Mouse (Mus musculus): Measurements from ENCODE around the gene Leng9.
A peak's percentile ranks its signal among the peaks of the same experiment; 100 is the strongest.

The Leng9 gene

DNA sequence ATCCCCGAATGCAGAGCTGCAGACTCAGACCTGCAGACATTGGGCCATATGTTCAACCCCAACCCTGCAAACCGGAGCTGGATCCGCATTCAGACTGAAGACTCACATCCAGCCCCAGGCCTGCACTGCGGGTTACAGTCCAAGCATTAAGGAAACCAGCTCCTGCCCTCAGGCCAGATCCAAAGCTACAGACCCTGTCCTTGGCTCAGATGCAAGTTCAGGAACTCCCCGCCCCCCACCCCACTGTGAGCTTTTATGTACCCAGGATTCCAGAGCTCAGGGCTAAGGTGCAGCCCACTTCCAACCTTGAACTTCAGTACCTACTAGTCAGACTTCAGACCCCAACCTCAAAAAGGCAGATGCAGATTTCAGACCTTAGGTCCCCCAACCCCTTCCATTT, 25.3 kb downstream of the Leng9 start:
- no peak for DNase-seq (ENCODE audit: extremely low read depth, insufficient read length, low spot score)

DNA sequence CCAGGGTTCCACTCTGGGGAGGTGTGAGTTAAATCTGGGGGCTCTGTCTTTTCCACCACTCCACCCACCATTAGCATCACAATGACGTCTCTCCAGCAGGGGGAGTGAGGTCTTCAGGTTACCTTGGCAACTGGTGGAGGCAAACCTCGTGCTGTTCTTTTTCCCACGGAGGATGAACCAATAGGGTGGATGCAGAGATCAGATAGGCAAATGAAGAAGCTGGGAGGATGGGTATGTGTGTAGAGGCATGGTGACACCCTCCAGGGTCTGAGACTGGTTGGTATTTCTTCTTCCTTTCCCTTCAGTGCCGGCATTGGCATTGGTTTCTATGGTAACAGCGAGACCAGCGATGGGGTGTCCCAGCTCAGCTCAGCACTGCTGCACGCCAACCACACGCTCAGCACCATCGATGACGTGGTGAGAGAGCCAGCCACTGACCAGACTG, 25.8 kb downstream of the Leng9 start:
- no peak for DNase-seq (ENCODE audit: extremely low read depth, insufficient read length, low spot score)

DNA sequence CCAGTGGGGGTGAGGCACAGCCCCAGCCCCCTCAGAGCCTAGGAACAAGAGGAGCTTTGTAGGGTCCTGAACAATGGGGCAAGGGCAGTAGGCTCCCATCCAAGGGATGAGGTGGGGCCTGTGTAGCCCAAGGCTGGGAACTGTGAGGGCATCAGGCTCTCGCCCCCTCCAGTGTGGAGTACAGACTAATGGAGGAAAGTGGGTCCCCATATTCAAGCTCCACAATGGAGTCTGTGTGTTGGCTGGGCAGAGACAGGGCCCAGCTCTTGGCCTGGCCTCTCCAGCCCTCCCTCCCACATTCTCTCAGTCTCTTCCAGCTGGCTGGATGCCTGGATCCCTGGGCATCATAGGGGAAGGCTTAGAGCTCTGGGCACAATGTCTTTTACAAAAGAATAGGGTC, 26.4 kb downstream of the Leng9 start:
- no peak for DNase-seq (ENCODE audit: extremely low read depth, insufficient read length, low spot score)

DNA sequence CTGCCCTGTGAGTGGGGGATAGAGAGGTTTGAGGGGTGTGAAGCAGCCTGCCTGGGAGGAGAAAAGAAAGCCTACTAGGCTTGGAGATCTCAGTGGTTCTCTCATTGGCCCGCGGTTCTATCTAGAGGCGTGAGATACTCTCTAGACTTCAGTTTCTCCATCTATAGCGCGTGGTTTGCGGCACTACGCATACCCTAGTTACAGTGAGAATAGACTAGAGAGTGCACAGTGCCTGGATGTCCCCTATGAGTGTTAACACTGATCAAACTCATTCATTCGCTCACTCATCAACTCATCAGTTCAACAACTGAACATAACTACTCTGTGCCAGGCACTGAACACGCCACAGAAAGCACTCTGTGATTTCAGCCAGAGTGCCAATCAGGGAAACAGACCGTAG, 27.4 kb downstream of the Leng9 start:
- DNase-seq (ENCODE audit: extremely low read depth, insufficient read length, low spot score): no peak

DNA sequence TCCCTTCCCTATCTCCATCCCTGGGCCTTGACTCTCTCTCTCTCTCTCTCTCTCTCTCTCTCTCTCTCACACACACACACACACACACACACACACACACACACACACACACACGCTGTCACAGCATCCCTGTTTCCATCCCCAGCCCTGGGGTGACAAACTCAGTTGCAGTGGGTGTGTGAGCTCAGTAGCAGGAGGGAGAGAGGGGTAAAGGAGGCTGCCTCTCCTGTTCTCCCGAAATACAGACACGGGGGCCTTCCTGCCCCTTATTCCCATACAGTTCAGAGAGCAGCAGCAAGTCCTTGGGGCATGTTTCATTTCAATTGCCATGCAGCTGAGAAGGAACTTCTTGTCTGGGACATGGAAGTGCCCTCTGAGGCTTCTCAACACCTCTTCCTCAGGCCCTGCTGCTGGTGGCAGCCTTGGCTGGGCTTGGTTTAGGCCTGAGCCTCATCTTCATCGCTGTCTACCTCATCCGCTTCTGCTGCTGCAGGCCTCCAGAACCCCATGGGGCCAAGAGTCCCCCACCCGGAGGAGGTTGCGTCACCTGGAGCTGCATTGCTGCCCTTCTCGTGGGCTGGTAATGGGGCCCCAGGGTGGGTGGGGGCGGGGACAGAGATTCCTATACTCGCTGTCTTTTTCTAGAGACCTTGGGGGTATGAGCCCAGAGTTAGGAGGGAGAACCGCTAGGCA, 28.0 kb downstream of the Leng9 start:
- no peak for DNase-seq (ENCODE audit: extremely low read depth, insufficient read length, low spot score)

DNA sequence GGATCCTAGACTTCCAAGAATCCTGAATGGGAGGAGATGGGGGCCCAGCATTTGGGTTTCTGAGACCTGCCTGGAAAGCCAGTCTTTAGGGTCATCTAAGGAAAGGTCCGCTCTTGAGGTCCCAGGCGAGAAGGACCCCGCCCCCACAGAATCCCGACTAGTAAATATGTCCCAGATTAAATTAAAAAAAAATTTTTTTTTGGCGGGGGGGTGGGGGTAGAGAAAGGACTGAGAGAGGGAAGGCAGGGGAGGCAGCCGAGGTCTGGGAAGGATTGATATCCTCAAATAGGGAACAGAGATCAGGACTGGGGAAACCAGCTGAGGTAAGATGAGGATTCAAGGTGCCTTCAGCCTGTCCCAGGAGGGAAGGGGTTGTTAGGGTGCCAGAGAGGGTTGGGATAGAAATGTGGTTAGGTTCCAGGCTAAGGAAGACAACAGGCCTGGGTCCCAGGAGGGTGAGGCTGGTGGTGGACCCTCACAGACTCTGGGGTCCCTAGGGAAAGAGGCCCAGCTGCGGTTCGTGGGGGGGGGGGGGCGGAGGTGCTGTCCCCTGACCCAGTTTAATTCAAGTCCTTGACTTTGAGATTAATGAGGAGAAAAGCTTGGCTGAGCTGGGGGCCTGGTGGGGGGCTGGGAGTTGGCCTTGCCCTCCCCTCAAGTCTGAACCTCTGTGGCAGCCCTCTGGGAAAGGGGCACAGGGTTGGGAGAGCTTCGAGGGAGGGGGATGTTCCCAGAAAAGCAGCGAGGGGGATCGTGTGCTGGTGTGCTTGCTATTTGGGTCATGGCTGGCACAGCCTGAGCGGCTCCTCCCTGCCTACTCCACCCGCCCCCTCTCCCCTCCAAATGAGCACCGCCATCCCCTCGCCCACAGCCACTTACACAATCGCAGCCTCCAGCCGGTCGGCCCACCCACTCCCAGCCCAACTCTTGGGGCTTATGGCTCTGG, 29.9 kb downstream of the Leng9 start:
- no peak for DNase-seq (ENCODE audit: extremely low read depth, insufficient read length, low spot score)

DNA sequence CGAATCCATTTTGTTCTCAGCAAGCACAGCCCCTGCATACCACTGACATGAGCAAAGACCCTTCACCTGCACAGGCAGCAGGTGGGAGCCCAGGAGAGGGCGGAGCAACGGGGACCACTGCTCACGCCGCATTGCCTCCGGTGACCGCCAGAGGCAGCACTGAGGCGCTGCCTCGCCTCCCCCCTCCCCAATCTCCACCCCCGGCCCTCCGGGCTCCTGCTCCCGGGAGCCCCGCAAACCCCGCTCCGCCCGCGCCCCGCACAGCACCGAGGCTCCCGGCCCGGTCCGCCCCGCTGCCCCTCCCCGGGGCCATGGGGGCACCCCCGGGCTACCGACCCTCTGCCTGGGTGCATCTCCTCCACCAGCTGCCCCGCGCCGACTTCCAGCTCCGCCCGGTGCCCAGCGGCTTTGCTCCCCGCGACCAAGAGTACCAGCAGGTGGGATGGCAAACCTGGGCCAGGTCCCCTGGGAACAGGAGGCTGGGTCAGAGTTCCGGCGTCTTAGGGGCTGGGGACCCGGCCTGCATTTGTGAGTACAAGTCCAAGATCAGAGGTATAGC, 30.8 kb downstream of the Leng9 start, which contains the start of gene Ttyh1:
Gene Ttyh1 (plus strand): TSS at position 65 of the 559 bp plus-strand sequence.
- DNase-seq (ENCODE audit: extremely low read depth, insufficient read length, low spot score): no peak

DNA sequence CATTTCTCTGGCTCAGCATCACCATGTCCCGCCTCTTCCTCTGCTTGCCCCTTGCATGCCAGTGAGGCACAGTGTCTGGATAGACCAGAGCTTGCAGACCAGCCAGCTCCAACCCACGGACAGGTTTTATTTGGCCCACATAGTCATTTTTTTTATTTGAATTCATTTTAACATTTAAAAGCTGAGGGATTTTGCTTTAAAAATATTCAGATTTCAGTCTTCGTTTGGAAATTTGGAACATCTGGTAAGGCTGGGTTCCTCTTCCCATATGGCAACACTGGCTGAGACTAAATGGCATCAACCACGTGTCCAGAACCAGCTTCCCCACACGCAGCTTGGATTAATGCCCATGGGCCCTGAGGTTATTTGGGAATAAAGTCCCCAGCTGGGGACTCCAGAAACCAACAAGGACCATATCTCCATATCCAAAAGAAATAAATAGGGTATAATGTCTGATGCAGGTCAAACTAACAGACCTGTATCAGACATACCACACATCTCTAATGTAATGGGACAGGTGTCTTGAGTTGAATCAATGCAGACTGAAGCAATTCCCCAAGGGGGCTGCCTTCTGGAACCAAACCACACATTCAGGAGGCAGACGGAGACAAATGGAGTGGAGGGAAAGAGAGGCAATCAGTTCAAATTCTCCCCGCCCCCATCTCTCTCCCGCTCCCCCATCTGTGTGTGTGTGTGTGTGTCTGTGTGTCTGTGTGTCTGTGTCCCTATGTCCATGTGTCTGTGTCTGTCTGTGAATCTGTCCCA, 32.9 kb downstream of the Leng9 start:
- DNase-seq (ENCODE audit: extremely low read depth, insufficient read length, low spot score): no peak

DNA sequence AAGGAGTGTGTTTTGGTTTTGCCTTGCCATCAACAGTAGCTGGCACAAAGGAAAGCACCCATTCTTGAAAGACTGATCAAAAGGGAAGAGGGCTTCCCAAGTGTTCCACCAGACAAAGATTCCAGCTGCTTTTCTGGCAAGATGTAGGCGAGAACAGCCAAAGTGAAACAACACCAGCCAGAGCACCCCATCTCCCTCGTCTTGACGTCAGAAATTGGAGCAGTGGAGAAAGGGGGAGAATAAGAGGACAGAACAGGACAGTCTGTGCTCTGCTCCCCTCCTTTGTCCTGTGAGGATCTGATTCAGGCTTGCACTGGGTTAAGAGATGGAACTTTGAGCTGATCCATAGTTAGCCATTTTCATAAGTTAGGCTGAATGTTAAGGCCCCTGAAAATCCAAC, 38.4 kb downstream of the Leng9 start:
- no peak for DNase-seq (ENCODE audit: extremely low read depth, insufficient read length, low spot score)

DNA sequence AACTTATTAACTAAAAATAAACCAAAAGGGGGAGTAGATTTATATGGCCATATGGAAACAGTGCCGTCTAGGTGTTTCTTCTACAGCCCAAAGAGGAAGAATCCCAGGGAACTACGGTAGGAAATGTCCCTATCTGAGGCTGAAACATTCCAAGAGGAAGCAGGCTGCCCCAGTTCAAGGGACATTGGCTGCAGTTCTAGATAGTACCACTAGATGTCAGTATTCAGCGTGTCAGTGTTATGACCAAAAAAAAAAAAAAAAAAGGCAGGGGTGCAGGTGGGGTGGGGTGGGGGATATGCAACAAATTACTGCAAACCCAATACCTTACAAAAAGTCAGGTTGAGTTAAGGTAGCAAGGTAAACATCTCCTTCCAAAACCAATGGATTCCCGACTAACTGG, 46.8 kb downstream of the Leng9 start:
- no peak for DNase-seq (ENCODE audit: extremely low read depth, insufficient read length, low spot score)

DNA sequence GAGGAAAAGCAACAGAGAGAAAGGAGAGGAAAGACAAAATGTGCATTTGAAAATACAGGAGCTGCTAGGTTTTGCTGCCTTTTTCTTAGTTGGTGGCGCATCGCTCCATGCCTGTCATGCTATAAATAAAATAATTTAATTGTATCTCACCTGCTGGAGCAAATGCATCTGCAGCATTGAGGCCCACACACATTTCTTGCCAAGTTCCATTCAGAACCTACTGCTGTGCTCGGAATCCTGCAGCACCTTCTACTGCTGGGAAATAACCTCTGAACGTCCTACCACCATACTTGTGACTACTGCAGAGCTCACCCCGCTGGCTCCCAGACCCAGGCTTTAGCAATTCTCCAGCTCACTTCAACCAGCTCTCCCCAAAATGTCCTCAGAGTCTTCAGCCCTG, 49.0 kb downstream of the Leng9 start:
- DNase-seq (ENCODE audit: extremely low read depth, insufficient read length, low spot score): no peak

DNA sequence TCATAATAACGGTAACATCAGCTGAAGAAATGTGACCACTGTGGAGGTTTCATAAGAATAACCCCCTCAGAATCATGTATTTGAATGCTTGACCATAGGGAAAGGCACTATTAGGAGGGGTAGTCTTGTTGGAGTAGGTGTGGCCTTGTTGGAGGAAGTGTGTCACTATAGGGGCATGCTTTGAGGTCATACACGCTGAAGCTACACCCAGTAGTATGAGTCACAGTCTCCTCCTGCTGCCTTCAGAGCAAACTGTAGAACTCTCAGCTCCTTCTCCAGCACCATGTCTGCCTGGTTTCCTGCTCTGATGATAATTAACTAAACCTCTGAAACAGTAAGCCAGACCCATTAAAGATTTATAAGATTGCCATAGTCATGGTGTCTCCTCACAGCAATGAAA, 51.3 kb downstream of the Leng9 start:
- peak; percentile 50 for DNase-seq (ENCODE audit: extremely low read depth, insufficient read length, low spot score)

DNA sequence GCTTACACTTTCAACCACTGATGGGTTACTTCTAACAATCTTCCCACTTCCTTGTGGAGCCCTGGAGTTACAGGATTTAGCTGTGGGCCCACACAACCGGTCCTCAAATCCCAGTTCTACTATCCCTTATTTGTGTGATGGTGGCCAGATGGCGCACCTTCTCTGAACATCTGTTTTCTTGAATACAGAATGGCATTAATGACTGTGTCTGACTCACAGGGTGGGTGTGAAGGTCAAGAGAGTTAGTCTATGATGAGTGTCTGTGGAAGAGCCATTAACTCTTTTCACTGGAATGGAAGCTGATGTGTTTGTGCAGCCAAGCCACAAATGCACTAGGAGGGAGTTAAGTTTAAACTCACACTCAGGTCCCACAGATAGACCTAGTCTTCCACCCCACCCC, 51.9 kb downstream of the Leng9 start:
- DNase-seq (ENCODE audit: extremely low read depth, insufficient read length, low spot score): no peak
